Mouse (Mus musculus): Measurements from ENCODE around the gene Krtap28-10.

- no peak for TF ChIP-seq ZNF384 (IDR thresholded peaks at IDR 0.05; ENCODE audit: low read depth, low read length)
- TF ChIP-seq ZC3H11A (IDR thresholded peaks at IDR 0.05; ENCODE audit: borderline replicate concordance, low read depth, low read length), result peak; percentile 70; the same call in 1 of the 2 replicates
Measured at GRCm38 (mm10) chr1:83076190-83076917, 34.1 kb upstream of the Krtap28-10 start.

All from ES-E14 (cell line).